Mouse (Mus musculus): ENCODE results near the gene Ripply3.
"Not testable (repeated sequence)": the region's sequence is repeated elsewhere in the genome, so short reads cannot be mapped to it uniquely, and the experiment has no call there.

The Ripply3 gene

GRCm38 (mm10) chr16:94314626-94315025 is 13.6 kb upstream of the Ripply3 start:
- DNase-seq (ENCODE audit: low spot score) = no peak

GRCm38 (mm10) chr16:94315215-94315614 is 13.0 kb upstream of the Ripply3 start:
- peak; percentile 70 for DNase-seq (ENCODE audit: low spot score)

- DNase-seq (ENCODE audit: low spot score) = peak; percentile 62
Observed at GRCm38 (mm10) chr16:94317752-94318151, 10.5 kb upstream of the Ripply3 start.

GRCm38 (mm10) chr16:94320223-94320622 is 8.0 kb upstream of the Ripply3 start:
- DNase-seq (ENCODE audit: low spot score) = no peak

GRCm38 (mm10) chr16:94323681-94324080 is 4.5 kb upstream of the Ripply3 start:
- DNase-seq (ENCODE audit: low spot score) = no peak

GRCm38 (mm10) chr16:94326008-94326407 is 2.2 kb upstream of the Ripply3 start:
- DNase-seq (ENCODE audit: low spot score) = no peak

GRCm38 (mm10) chr16:94328881-94329867 is 954 bp downstream of the Ripply3 start:
- DNase-seq (ENCODE audit: low spot score) = no peak

GRCm38 (mm10) chr16:94330429-94330828 is 2.2 kb downstream of the Ripply3 start:
- DNase-seq (ENCODE audit: low spot score) = no peak

- no peak for DNase-seq (ENCODE audit: low spot score)
Observed at GRCm38 (mm10) chr16:94331233-94331885, 3.1 kb downstream of the Ripply3 start.

GRCm38 (mm10) chr16:94331886-94332252 is 3.6 kb downstream of the Ripply3 start:
- peak; percentile 79 for DNase-seq (ENCODE audit: low spot score)

- peak; percentile 58 for DNase-seq (ENCODE audit: low spot score)
Observed at GRCm38 (mm10) chr16:94335656-94336055, 7.4 kb downstream of the Ripply3 start.

GRCm38 (mm10) chr16:94339164-94340160 is 11.2 kb downstream of the Ripply3 start:
- not testable (repeated sequence) for DNase-seq (ENCODE audit: low spot score)

- peak; percentile 23 for DNase-seq (ENCODE audit: low spot score)
Observed at GRCm38 (mm10) chr16:94345733-94346132, 17.5 kb downstream of the Ripply3 start.

GRCm38 (mm10) chr16:94347080-94347731 is 19.0 kb downstream of the Ripply3 start:
- DNase-seq (ENCODE audit: low spot score) = peak; percentile 96

- DNase-seq (ENCODE audit: low spot score) = no peak
Observed at GRCm38 (mm10) chr16:94348779-94349178, 20.6 kb downstream of the Ripply3 start.

GRCm38 (mm10) chr16:94349588-94350286 is 21.5 kb downstream of the Ripply3 start:
- peak; percentile 30 for DNase-seq (ENCODE audit: low spot score)

- no peak for DNase-seq (ENCODE audit: low spot score)
Observed at GRCm38 (mm10) chr16:94350287-94350677, 22.1 kb downstream of the Ripply3 start.

- DNase-seq (ENCODE audit: low spot score) = no peak
Observed at GRCm38 (mm10) chr16:94354450-94354849, 26.2 kb downstream of the Ripply3 start.

- DNase-seq (ENCODE audit: low spot score) = no peak
Observed at GRCm38 (mm10) chr16:94356046-94356445, 27.8 kb downstream of the Ripply3 start.

- DNase-seq (ENCODE audit: low spot score) = no peak
Observed at GRCm38 (mm10) chr16:94356776-94357494, 28.7 kb downstream of the Ripply3 start.
